Mouse (Mus musculus) lung, postnatal 0 days (tissue): ENCODE measurements at regions not wholly inside any gene's neighbourhood (a gene's known extent, or its start where the extent isn't known, plus 50 kb on each side); places are given as distances from the start of the nearest gene placed in this dataset.

ENCODE experiments used
- ATAC-seq: fragments of 200-750 bp; cut with Nextera tagmentation; 2 replicates; pipeline ENCODE4 v1.8.0; 2017; ENCODE audit warnings: moderate library complexity
- DNase-seq: peaks from one replicate; pipeline ENCODE4 v3.0.0-alpha.2; 2016; ENCODE audit warnings: low spot score
- H3K27ac ChIP-seq: fragments of 300-500 bp; sonication (generic); 2 replicates; pipeline ENCODE4 v1.5.1; 2014; ENCODE audit warnings: antibody characterized with exemption, mild to moderate bottlenecking, low read length, mixed read lengths
- H3K27me3 ChIP-seq: fragments of 300-500 bp; sonication (generic); replicated peaks from 2 replicates; pipeline ENCODE4 v1.6.1; 2014; ENCODE audit warnings: low read length, mixed read lengths; ENCODE audit not compliant: insufficient read depth
- H3K36me3 ChIP-seq: fragments of 300-500 bp; sonication (generic); 2 replicates; pipeline ENCODE4 v1.6.1; 2014; ENCODE audit warnings: low read length, mixed read lengths; ENCODE audit not compliant: insufficient read depth
- H3K4me1 ChIP-seq: fragments of 300-500 bp; sonication (generic); 2 replicates; pipeline ENCODE4 v1.6.1; 2014; ENCODE audit warnings: antibody characterized with exemption, low read depth, low read length, mixed read lengths; ENCODE audit not compliant: insufficient read depth
- H3K4me2 ChIP-seq: fragments of 300-500 bp; sonication (generic); replicated peaks from 2 replicates; pipeline ENCODE4 v1.6.1; 2014; ENCODE audit warnings: low read depth, mild to moderate bottlenecking, low read length, moderate library complexity, mixed read lengths
- H3K4me3 ChIP-seq: fragments of 300-500 bp; sonication (generic); 2 replicates; pipeline ENCODE4 v1.5.1; 2014; ENCODE audit warnings: low read depth, low read length
- H3K9ac ChIP-seq: fragments of 300-500 bp; sonication (generic); replicated peaks from 2 replicates; pipeline ENCODE4 v1.6.1; 2014; ENCODE audit warnings: low read depth, mild to moderate bottlenecking
- H3K9me3 ChIP-seq: fragments of 300-500 bp; sonication (generic); 2 replicates; pipeline ENCODE4 v1.6.1; 2016; ENCODE audit warnings: low read length, mixed read lengths
- CTCF ChIP-seq: IDR thresholded peaks from 2 replicates; pipeline ENCODE4 v1.5.1; 2016; ENCODE audit warnings: antibody characterized with exemption, mild to moderate bottlenecking
- EP300 ChIP-seq: IDR thresholded peaks from 2 replicates; pipeline ENCODE4 v1.6.1; 2016; ENCODE audit warnings: antibody characterized with exemption, mild to moderate bottlenecking, control low read depth
- WGBS: fragments of 180-500 bp; shearing (Covaris S2); extraction: QIAGEN DNeasy Blood & Tissue Kit; methylation state at CpG from one replicate; pipeline ENCODE4 v1.1.7; 2014; 5-methylcytosine and 5-hydroxymethylcytosine counted together

DNA sequence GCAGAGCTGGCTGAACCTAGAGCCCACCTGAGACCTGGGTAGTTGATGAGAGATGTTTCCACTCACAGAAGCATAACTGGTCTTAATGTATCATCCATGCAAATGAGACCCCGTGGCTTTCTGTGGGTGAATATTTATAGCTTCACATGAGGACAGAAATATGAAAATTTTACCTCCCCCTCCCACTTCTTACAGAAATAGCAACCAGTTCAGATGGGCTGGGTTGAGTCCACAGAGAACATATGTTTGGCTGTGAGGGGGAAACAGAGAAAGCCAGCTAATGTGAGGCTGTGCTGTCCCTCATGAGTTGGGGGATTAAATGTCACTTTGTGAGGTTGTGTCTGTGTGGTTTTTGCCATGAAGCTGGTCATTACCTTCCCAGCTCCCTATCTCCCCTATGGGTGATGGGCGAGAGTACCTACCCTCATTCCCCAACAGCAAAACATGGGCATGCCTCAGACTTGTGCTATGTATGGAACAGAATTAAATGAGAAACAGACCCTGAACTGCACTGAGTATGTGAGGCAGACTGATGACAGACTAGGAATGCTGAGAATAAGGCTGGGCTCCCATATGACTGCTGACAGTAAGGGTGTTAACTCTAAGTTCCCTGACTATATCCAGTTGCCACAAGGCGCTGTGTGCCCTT lies 178.7 kb upstream of the 1810046K07Rik start:
- no peak for DNase-seq
- H3K27me3 ChIP-seq, result no peaks in the 10 kb centered on the region

DNA sequence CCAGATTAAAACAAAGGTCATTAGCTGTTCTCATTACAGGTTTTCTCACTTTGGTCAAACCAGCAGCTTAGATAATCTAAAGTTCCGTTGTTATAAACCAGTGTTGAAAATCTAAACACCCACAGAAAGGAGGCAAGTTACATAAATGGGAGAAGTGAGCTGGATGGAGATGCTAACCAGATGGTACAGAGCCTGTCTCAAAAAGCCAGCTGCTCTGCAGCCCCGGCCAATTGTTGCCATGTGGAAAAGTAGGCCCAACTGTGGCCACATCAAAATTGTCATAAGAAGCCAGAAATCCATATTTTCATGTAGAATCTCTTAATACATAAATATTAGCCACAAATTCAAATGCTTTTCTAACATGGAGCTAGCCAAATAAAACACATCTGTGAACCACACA lies 188.9 kb upstream of the 1810046K07Rik start:
- Histone ChIP-seq H3K4me3 (no peak overlapping the region), H3K4me1 (no peaks in the 10 kb centered on the region), H3K27me3 (no peaks in the 10 kb centered on the region), H3K9me3 (no peaks in the 10 kb centered on the region), H3K27ac (no peak overlapping the region), H3K9ac (no peak overlapping the region), H3K36me3 (no peaks in the 10 kb centered on the region), H3K4me2 (no peak overlapping the region)
- TF ChIP-seq CTCF (no peak), EP300 (no peak)
- 59% methylated on average over 2 of the region's 2 CpGs for WGBS
- DNase-seq, result no peak
- ATAC-seq, result no peak

More for the DNA sequence above, 178.7 kb upstream of the 1810046K07Rik start:
- no peak for ATAC-seq
- Histone ChIP-seq H3K9me3 (no peaks in the 10 kb centered on the region), H3K27ac (no peak overlapping the region), H3K4me3 (no peak overlapping the region), H3K4me2 (no peak overlapping the region), H3K36me3 (no peaks in the 10 kb centered on the region), H3K4me1 (no peaks in the 10 kb centered on the region), H3K9ac (no peak overlapping the region)
- no peak for TF ChIP-seq EP300
- TF ChIP-seq CTCF, result no peak
- 76% methylated on average over 3 of the region's 3 CpGs for WGBS

DNA sequence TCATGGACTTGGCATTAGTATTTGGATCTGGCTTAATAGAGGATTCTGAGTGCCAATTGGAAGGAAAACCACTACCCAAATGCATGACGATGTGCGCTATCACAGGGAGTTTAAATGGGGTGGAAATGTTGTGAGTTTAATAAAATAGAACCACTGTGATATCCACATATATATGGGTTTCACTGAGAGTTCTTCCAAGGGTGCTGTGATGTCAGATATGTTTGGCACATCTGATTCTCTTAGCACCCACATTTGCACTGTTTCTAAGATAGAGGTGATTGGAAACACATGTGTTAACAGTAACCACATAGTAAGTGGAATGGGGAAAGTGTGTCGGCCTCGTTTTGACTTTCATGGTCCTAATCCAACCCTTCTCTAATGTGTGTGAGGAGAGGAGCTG lies 189.7 kb upstream of the 1810046K07Rik start:
- H3K36me3 ChIP-seq, result no peaks in the 10 kb centered on the region
- no peaks in the 10 kb centered on the region for H3K4me1 ChIP-seq
- DNase-seq, result no peak
- 0 out of 2 replicates have a peak, but pooled peaks have one; percentile 26 for ATAC-seq
- H3K9me3 ChIP-seq, result no peaks in the 10 kb centered on the region
- H3K4me2 ChIP-seq, result no peak overlapping the region
- TF ChIP-seq CTCF (no peak), EP300 (no peak)
- WGBS, result 59% methylated on average over 4 of the region's 4 CpGs
- H3K27me3 ChIP-seq, result no peaks in the 10 kb centered on the region
- H3K4me3 ChIP-seq, result no peak overlapping the region
- H3K27ac ChIP-seq, result no peak overlapping the region
- H3K9ac ChIP-seq, result no peak overlapping the region

DNA sequence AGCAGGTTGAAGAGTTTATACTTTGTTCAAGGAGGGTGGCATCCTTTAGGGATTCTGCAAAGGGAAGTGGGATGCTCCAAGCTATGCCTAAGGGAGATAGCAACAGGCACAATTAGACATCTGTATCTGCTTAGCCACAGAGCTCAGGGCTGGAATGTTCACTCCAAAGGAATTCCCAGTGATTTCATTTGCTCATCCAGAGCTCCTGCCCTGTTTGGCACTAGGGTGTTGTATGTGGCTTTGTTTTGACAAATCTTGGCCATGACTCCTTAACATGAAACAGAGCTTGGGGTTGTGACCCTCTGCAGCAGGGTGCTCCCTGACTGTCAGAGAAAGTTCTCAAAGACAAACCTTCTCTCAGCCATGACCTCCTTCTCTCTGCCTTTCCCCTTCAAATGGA lies 194.8 kb upstream of the 1810046K07Rik start:
- no peak for ATAC-seq
- TF ChIP-seq EP300 (no peak), CTCF (no peak)

DNA sequence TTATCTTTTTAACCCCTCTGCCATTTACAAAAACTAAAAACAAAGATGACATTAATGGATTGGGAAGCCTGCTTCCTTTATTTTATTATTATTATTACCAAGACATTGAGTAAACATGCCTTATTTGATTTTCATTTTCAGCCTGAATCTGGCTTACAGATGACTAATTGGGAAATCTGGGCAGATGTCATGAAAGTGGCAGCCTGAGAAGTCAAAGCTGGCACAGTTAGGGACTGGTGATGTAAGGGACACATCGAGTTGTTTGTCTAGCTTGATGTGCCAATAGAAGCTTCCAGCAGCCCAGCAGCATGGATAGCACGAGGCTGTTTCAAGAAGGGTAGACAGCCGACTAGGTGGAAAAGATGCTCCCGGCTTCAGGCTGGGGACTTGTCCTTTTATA lies 197.2 kb upstream of the 1810046K07Rik start:
- Histone ChIP-seq H3K27ac (no peak overlapping the region), H3K9me3 (no peaks in the 10 kb centered on the region), H3K9ac (no peak overlapping the region), H3K4me2 (no peak overlapping the region), H3K4me3 (no peak overlapping the region), H3K4me1 (no peaks in the 10 kb centered on the region), H3K27me3 (no peaks in the 10 kb centered on the region), H3K36me3 (no peaks in the 10 kb centered on the region)
- ATAC-seq, result no peak
- peak; percentile 47 for DNase-seq
- TF ChIP-seq CTCF, result no peak
- TF ChIP-seq EP300, result no peak
- 54% methylated on average over 4 of the region's 4 CpGs for WGBS

More for the DNA sequence above, 194.8 kb upstream of the 1810046K07Rik start:
- no peak for DNase-seq
- Histone ChIP-seq H3K36me3 (no peaks in the 10 kb centered on the region), H3K9me3 (no peaks in the 10 kb centered on the region), H3K4me1 (no peaks in the 10 kb centered on the region), H3K27ac (no peak overlapping the region), H3K27me3 (no peaks in the 10 kb centered on the region), H3K4me2 (no peak overlapping the region), H3K4me3 (no peak overlapping the region), H3K9ac (no peak overlapping the region)

DNA sequence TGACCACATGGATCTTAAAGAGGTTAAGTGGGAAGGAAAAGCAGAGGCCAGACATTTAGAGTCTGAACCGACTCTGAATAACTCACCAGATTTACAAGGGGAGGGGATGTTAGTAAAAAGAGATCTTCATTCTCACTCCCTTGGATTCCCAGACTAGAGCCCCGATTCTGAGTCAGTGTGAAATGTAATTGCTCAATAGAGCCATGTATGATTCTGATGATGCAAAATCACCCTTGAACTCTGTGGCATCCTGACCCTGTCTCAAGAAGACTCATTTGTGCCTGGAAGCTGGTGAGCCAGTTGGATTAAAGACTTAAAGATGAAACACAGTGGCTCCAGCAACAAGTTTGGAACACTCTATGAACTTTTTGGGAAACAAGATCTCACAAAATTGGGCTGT lies 210.2 kb upstream of the 1810046K07Rik start:
- H3K4me3 ChIP-seq, result no peak overlapping the region
- H3K9ac ChIP-seq, result no peak overlapping the region
- WGBS, result 46% methylated on average over 2 of the region's 2 CpGs

DNA sequence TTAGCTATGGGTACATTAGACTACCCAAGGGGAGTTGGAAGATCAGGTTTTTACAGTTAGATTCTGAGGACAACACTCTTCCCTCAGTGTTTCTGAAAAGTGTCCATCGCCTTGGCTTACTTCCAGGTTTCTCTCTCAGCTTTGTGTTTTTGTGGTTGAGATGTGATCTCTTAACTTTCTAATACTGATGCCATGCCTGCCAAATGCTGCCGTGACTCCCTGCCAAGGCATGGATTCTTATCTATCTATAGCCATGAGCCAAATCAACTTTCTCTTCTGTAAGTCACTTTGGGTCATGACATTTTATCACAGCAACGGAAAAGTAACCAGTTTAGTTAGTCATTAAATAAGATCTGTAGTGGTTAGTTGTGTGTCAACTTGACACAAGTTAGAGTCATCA lies 213.2 kb upstream of the 1810046K07Rik start:
- TF ChIP-seq CTCF (no peak), EP300 (no peak)
- no peaks in the 10 kb centered on the region for H3K9me3 ChIP-seq
- WGBS, result 68% methylated on average over 3 of the region's 3 CpGs
- H3K36me3 ChIP-seq, result no peaks in the 10 kb centered on the region
- DNase-seq, result no peak
- no peak overlapping the region for H3K4me3 ChIP-seq
- no peaks in the 10 kb centered on the region for H3K27me3 ChIP-seq
- no peak overlapping the region for H3K4me2 ChIP-seq
- H3K9ac ChIP-seq, result no peak overlapping the region
- no peaks in the 10 kb centered on the region for H3K4me1 ChIP-seq
- no peak overlapping the region for H3K27ac ChIP-seq
- ATAC-seq, result no peak

More for the DNA sequence above, 210.2 kb upstream of the 1810046K07Rik start:
- no peak overlapping the region for H3K27ac ChIP-seq
- H3K36me3 ChIP-seq, result no peaks in the 10 kb centered on the region
- TF ChIP-seq CTCF, result no peak
- TF ChIP-seq EP300, result no peak
- H3K4me1 ChIP-seq, result no peaks in the 10 kb centered on the region
- H3K27me3 ChIP-seq, result no peaks in the 10 kb centered on the region
- H3K9me3 ChIP-seq, result no peaks in the 10 kb centered on the region
- ATAC-seq, result no peak
- H3K4me2 ChIP-seq, result no peak overlapping the region
- peak; percentile 15 for DNase-seq
